Mouse (Mus musculus): ENCODE results near the gene Lrrc49. TPM values are rescaled to one million over a fixed set of nuclear protein-coding genes. Genes with fewer than 3 reads are reported as not detected.

Lrrc49 gene
- 0.58 and 0.86 TPM in 2 replicates for total RNA-seq (2017)

- ATAC-seq (ENCODE audit: extremely low read depth, insufficient number of reproducible peaks, low FRiP score, poor library complexity, severe bottlenecking), result peak; percentile 64
Measured at GRCm38 (mm10) chr9:60687891-60688324, at the start of gene Lrrc49. TSS of gene Lrrc49 (minus strand) at chr9:60688158.

- no peak for ATAC-seq (ENCODE audit: extremely low read depth, insufficient number of reproducible peaks, low FRiP score, poor library complexity, severe bottlenecking)
Measured at GRCm38 (mm10) chr9:60734321-60734720, 46.4 kb upstream of the Lrrc49 start.

- ATAC-seq (ENCODE audit: extremely low read depth, insufficient number of reproducible peaks, low FRiP score, poor library complexity, severe bottlenecking), result no peak
Measured at GRCm38 (mm10) chr9:60724968-60725367, 37.0 kb upstream of the Lrrc49 start.

GRCm38 (mm10) chr9:60719687-60720086 is 31.7 kb upstream of the Lrrc49 start:
- no peak for ATAC-seq (ENCODE audit: extremely low read depth, insufficient number of reproducible peaks, low FRiP score, poor library complexity, severe bottlenecking)

- peak; percentile 53; the same call in 1 of the 2 replicates for ATAC-seq (ENCODE audit: extremely low read depth, insufficient number of reproducible peaks, low FRiP score, poor library complexity, severe bottlenecking)
Measured at GRCm38 (mm10) chr9:60718284-60718683, 30.3 kb upstream of the Lrrc49 start.

GRCm38 (mm10) chr9:60715828-60716227 is 27.9 kb upstream of the Lrrc49 start:
- ATAC-seq (ENCODE audit: extremely low read depth, insufficient number of reproducible peaks, low FRiP score, poor library complexity, severe bottlenecking), result no peak

GRCm38 (mm10) chr9:60715271-60715670 is 27.3 kb upstream of the Lrrc49 start:
- ATAC-seq (ENCODE audit: extremely low read depth, insufficient number of reproducible peaks, low FRiP score, poor library complexity, severe bottlenecking), result no peak

GRCm38 (mm10) chr9:60714191-60714590 is 26.2 kb upstream of the Lrrc49 start:
- ATAC-seq (ENCODE audit: extremely low read depth, insufficient number of reproducible peaks, low FRiP score, poor library complexity, severe bottlenecking), result no peak

GRCm38 (mm10) chr9:60713616-60714015 is 25.7 kb upstream of the Lrrc49 start:
- ATAC-seq (ENCODE audit: extremely low read depth, insufficient number of reproducible peaks, low FRiP score, poor library complexity, severe bottlenecking), result no peak

GRCm38 (mm10) chr9:60712771-60713541 is 25.0 kb upstream of the Lrrc49 start, which contains the start of gene Larp6:
TSS of gene Larp6 (plus strand) at chr9:60712989.
- no peak for ATAC-seq (ENCODE audit: extremely low read depth, insufficient number of reproducible peaks, low FRiP score, poor library complexity, severe bottlenecking)

GRCm38 (mm10) chr9:60712011-60712410 is 24.1 kb upstream of the Lrrc49 start:
- ATAC-seq (ENCODE audit: extremely low read depth, insufficient number of reproducible peaks, low FRiP score, poor library complexity, severe bottlenecking), result no peak

GRCm38 (mm10) chr9:60709721-60710120 is 21.8 kb upstream of the Lrrc49 start:
- no peak for ATAC-seq (ENCODE audit: extremely low read depth, insufficient number of reproducible peaks, low FRiP score, poor library complexity, severe bottlenecking)

- ATAC-seq (ENCODE audit: extremely low read depth, insufficient number of reproducible peaks, low FRiP score, poor library complexity, severe bottlenecking), result no peak
Measured at GRCm38 (mm10) chr9:60708606-60709005, 20.6 kb upstream of the Lrrc49 start.

- no peak for ATAC-seq (ENCODE audit: extremely low read depth, insufficient number of reproducible peaks, low FRiP score, poor library complexity, severe bottlenecking)
Measured at GRCm38 (mm10) chr9:60707594-60707993, 19.6 kb upstream of the Lrrc49 start.

- ATAC-seq (ENCODE audit: extremely low read depth, insufficient number of reproducible peaks, low FRiP score, poor library complexity, severe bottlenecking), result no peak
Measured at GRCm38 (mm10) chr9:60699581-60700231, 11.7 kb upstream of the Lrrc49 start.

GRCm38 (mm10) chr9:60696271-60696985 is 8.5 kb upstream of the Lrrc49 start:
- no peak for ATAC-seq (ENCODE audit: extremely low read depth, insufficient number of reproducible peaks, low FRiP score, poor library complexity, severe bottlenecking)

- no peak for ATAC-seq (ENCODE audit: extremely low read depth, insufficient number of reproducible peaks, low FRiP score, poor library complexity, severe bottlenecking)
Measured at GRCm38 (mm10) chr9:60693986-60694385, 6.0 kb upstream of the Lrrc49 start.

- no peak for ATAC-seq (ENCODE audit: extremely low read depth, insufficient number of reproducible peaks, low FRiP score, poor library complexity, severe bottlenecking)
Measured at GRCm38 (mm10) chr9:60692624-60693023, 4.7 kb upstream of the Lrrc49 start.

- ATAC-seq (ENCODE audit: extremely low read depth, insufficient number of reproducible peaks, low FRiP score, poor library complexity, severe bottlenecking), result no peak
Measured at GRCm38 (mm10) chr9:60687415-60687814, 543 bp downstream of the Lrrc49 start.

- ATAC-seq (ENCODE audit: extremely low read depth, insufficient number of reproducible peaks, low FRiP score, poor library complexity, severe bottlenecking), result no peak
Measured at GRCm38 (mm10) chr9:60682753-60683152, 5.2 kb downstream of the Lrrc49 start.

Measured in neutrophil, adult 5-6 weeks (primary cell).